Mouse (Mus musculus): ENCODE results near the gene Scgb1b24.

The Scgb1b24 gene

DNA sequence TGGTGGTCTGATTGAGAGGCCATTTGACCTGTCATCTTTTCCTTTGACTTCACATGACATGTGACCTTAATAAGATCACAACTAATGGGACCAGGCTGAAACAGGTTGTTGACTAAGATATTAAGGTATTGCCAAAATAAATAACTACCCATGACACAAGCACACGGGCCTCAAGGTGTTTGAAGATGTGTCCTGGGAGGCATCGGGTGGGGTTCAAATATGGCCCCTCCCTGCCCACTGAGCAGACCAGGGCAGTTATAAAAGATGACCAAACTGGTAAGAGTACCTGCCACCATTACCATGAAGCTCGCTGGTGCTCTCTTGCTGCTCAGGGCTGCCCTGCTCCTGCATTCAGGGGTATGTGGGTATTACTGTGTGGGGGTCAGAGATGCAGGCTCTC lies at the start of gene Scgb1b24:
Gene Scgb1b24 (plus strand): TSS at position 301 of the 400 bp plus-strand sequence.
- no peak for DNase-seq (ENCODE audit: low read depth)

DNA sequence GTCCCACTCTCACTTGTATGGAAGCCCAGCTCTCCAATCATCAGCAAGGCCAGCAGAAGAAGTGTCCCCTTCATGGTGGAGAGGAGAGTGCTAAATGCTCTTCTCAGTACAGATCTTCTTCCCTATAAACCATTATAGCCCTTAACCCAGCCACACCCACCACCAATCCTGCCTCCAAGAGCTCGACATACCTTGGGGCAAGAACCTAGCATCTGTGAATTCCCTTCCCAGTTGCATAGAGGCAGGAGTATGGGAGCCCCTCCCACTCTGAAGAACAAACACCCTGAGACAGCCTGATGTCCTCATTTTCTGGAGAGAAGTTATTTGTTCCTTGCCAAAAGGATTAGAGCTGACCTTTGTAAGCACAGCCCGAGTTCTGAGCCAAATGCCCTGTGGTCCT lies 4.4 kb upstream of the Scgb1b24 start, which contains the start of gene Scgb2b24:
Gene Scgb2b24 (minus strand): TSS at position 101 of the 400 bp plus-strand sequence.
- no peak for DNase-seq (ENCODE audit: low read depth)

All from naive thymus-derived CD4-positive, alpha-beta T cell, adult 2 months (primary cell).